Mouse (Mus musculus) liver, embryonic 13.5 days (tissue): ENCODE measurements at regions not wholly inside any gene's neighbourhood (a gene's known extent, or its start where the extent isn't known, plus 50 kb on each side); places are given as distances from the start of the nearest gene placed in this dataset.

Experiments
- ATAC-seq: fragments of 200-750 bp; cut with Nextera tagmentation; 2 replicates; pipeline ENCODE4 v1.8.0; 2017; ENCODE audit warnings: low read depth, mild to moderate bottlenecking, moderate number of reproducible peaks, moderate library complexity
- DNase-seq: peaks from one replicate; pipeline ENCODE4 v3.0.0; 2022
- H3K27ac ChIP-seq: fragments of 300-500 bp; sonication (generic); 2 replicates; pipeline ENCODE4 v1.5.1; 2015; ENCODE audit warnings: moderate library complexity, mild to moderate bottlenecking, inconsistent platforms
- H3K27me3 ChIP-seq: fragments of 300-500 bp; sonication (generic); 2 replicates; pipeline ENCODE4 v1.6.1; 2015; ENCODE audit warnings: mild to moderate bottlenecking, inconsistent platforms
- H3K36me3 ChIP-seq: fragments of 300-500 bp; sonication (generic); 2 replicates; pipeline ENCODE4 v1.6.1; 2015; ENCODE audit warnings: mild to moderate bottlenecking, inconsistent platforms
- H3K4me1 ChIP-seq: fragments of 300-500 bp; sonication (generic); replicated peaks from 2 replicates; pipeline ENCODE4 v1.6.1; 2015; ENCODE audit warnings: inconsistent platforms
- H3K4me2 ChIP-seq: fragments of 300-500 bp; sonication (generic); 2 replicates; pipeline ENCODE4 v1.6.1; 2015; ENCODE audit warnings: inconsistent platforms, mild to moderate bottlenecking, moderate library complexity
- H3K4me3 ChIP-seq: fragments of 300-500 bp; sonication (generic); replicated peaks from 2 replicates; pipeline ENCODE4 v1.5.1; 2015; ENCODE audit warnings: mild to moderate bottlenecking, inconsistent platforms
- H3K9ac ChIP-seq: fragments of 300-500 bp; sonication (generic); 2 replicates; pipeline ENCODE4 v1.6.1; 2015; ENCODE audit warnings: mild to moderate bottlenecking, inconsistent platforms
- H3K9me3 ChIP-seq: fragments of 300-500 bp; sonication (generic); replicated peaks from 2 replicates; pipeline ENCODE4 v1.6.1; 2016; ENCODE audit warnings: inconsistent platforms
- WGBS: fragments of 180-500 bp; shearing (Covaris S2); methylation state at CpG from one replicate; pipeline ENCODE4 v1.1.7; 2015; ENCODE audit not compliant: insufficient replicate concordance; 5-methylcytosine and 5-hydroxymethylcytosine counted together

GRCm38 (mm10) chr3:132029112-132029511 is 56.0 kb upstream of the Dkk2 start:
- Histone ChIP-seq H3K36me3 (no peaks in the 10 kb centered on the region), H3K4me3 (no peak overlapping the region), H3K4me1 (no peaks in the 10 kb centered on the region), H3K4me2 (no peak overlapping the region), H3K9me3 (no peaks in the 10 kb centered on the region), H3K27ac (no peak overlapping the region), H3K9ac (no peak overlapping the region), H3K27me3 (no peaks in the 10 kb centered on the region)
- ATAC-seq: no peak
- 68% methylated on average over 3 of the region's 3 CpGs for WGBS
- DNase-seq: no peak

DNA sequence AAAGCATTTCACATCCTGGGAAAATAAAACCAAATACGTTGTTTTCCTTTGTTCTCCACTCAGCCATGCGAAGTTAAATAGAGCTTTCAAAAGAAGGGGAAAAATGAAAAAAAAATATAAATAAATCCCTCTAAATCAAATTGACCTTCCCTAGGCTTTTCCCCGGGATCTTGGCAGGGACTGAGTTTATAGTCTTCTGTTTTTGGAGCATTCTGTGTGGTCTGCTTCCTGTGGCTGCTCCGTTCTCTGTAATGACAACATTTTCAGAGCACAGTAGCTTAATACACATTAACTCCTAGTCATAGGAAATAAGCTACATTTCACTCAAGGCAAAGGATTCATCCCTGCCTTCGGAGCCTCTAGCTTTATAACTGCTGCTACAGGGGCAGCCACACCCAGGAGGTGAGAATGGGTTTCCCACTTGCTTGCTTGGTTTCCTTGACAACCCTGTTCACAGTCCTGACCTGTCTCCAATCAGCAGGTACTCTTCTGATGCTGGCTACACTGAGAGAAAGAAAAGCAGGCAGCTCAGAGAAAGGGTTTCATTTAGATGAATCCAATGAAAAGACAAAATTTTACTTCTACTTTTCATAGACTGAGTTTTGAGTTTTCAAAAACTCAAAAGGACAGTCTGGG is 51.9 kb upstream of the Dkk2 start:
- ATAC-seq (no peak), DNase-seq (no peak)
- no peaks in the 10 kb centered on the region for H3K9me3 ChIP-seq
- H3K27ac ChIP-seq: no peak overlapping the region
- H3K36me3 ChIP-seq: no peaks in the 10 kb centered on the region
- no peaks in the 10 kb centered on the region for H3K27me3 ChIP-seq
- no peaks in the 10 kb centered on the region for H3K4me1 ChIP-seq
- WGBS: 48% methylated on average over 5 of the region's 5 CpGs
- H3K4me2 ChIP-seq: no peak overlapping the region
- H3K9ac ChIP-seq: no peak overlapping the region
- H3K4me3 ChIP-seq: no peak overlapping the region

DNA sequence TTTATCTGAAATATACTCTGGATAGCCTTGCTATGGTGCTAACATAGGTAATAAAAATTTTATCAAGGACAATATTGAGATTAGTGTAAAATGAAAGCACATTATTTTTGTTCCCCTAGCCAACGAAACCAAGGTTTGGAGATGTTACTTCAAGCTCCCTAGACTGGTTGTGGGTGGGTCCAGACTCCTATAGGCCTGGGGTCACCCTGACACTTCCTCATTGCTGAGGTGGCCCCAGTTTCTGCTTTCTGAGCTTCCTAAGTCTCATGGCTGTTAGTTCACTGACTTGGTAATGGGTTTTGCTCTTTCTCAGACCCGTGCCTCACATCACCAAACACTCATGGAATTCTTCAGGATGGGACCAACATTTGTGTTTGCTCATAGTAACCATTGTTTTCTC is 49.9 kb upstream of the Dkk2 start:
- WGBS: 36% methylated on average over 2 of the region's 2 CpGs
- ATAC-seq (no peak), DNase-seq (no peak)
- Histone ChIP-seq H3K9ac (no peak overlapping the region), H3K27me3 (no peaks in the 10 kb centered on the region), H3K36me3 (no peaks in the 10 kb centered on the region), H3K4me2 (no peak overlapping the region), H3K27ac (no peak overlapping the region), H3K4me3 (no peak overlapping the region), H3K4me1 (no peaks in the 10 kb centered on the region), H3K9me3 (no peaks in the 10 kb centered on the region)
